ENCODE assay signal across 15 mouse cellular contexts in genomic region chr1:179947653-179948052, GRCm38 (mm10).
DNase-seq lines count a peak whose midpoint lies in the region.
"Had no signal": no experiment of that assay in that cellular context is flagged by ENCODE, and none has a peak within 500 bp of the region (broad histone marks: within the 10 kb centered on the region; RNA-seq: fewer than 3 reads in every experiment).

No protein-coding gene starts in this region.

- peak; percentile 52 for DNase-seq in kidney, adult 18-20 months
- DNase-seq in kidney, postnatal 10 days, result no peak
- DNase-seq in kidney, adult 9 months, result peak; percentile 82
- no peak for DNase-seq in kidney, postnatal 4 days
- peak; percentile 51 to 71 for DNase-seq in kidney, postnatal 25 days
- no peak for DNase-seq in Muller cell, postnatal 12 days (ENCODE audit: inconsistent ontology term)
- DNase-seq: adrenal gland, adult 8-10 months; adrenal gland, postnatal 25 days; cerebellum, adult 11-12 months; cerebellum, adult 8-10 months; cerebellum, postnatal 10 days; cerebellum, postnatal 36 days; embryo, embryonic 11 days; gastrocnemius, postnatal 25 days; heart, adult 2 months had no signal

Comparison
In these comparisons a context has a peak if more than half of its experiments do, and no peak if none do; other contexts are left out.
1. DNase-seq: peak in kidney, adult 18-20 months (single experiment), kidney, adult 9 months (single experiment) and kidney, postnatal 25 days (2 of 2); none in kidney, postnatal 10 days (single experiment), kidney, postnatal 4 days (0 of 2) and Muller cell, postnatal 12 days (single experiment).